Mouse (Mus musculus): Measurements from ENCODE around the gene Cwf19l2. TPM values are rescaled to one million over a fixed set of nuclear protein-coding genes. Genes with fewer than 3 reads are reported as not detected.
"Not testable (repeated sequence)": the region's sequence is repeated elsewhere in the genome, so short reads cannot be mapped to it uniquely, and the experiment has no call there.

Gene Cwf19l2
- polyA plus RNA-seq (2015; fragmentation: Nextera tagmentation; extraction: Ambion mirVana): 10.0 and 10.3 TPM in 2 replicates

DNA sequence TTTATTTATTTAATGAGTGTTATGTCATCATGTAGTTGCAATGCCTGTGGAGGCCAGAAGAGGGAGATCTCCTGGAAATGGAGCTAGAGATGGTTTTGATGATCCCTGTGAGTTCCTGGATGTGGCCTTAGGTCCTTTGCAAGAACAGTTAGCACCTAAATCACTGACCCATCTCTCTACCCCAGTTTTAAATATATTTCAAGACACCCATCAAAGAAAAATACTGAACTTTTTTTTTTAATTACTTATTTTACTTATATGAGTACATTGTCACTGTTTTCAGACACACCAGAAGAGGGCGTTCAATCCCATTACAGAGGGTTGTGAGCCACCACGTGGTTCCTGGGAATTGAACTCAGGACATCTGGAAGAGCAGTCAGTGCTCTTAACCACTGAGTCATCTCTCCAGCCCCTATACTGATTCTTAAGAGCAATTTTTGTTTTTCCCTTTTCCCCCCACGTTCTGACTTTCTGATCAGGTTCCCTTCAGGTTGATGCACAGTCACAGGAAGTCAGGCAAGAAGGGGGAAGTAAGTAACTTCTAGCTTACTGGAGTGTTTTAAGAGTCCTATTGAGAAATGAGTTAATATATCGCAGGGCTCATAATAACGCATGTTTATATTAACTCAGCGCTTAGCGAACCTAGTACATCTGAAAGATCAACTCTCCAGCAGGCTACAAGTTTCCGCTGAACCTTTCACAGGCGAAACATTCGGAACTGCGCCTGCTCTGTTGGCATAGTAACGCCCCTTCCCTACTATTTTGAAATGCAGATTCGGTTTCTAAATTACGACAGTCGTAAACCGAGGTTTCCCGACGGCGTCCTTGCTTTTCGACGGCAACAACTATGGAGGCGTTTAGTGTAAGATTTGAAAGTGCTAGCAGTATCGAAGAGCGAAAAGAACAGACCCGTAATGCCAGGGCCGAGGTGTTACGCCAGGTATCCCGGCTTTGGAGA lies at the start of gene Cwf19l2:
Gene Cwf19l2, plus strand, starts transcription at position 342 of the 958 bp plus-strand sequence.
- H3K4me2 ChIP-seq (ENCODE audit: low read length): peak within 1 kb of the TSS; percentile 63
- peak within 1 kb of the TSS; percentile 65 for H3K4me3 ChIP-seq (replicated peaks; ENCODE audit: low read depth, low read length)
- no peaks in the 10 kb centered on the region for H3K36me3 ChIP-seq (ENCODE audit: insufficient read depth, low read length)
- no peaks in the 10 kb centered on the region for H3K9me3 ChIP-seq (replicated peaks; ENCODE audit: low read length)
- H3K27me3 ChIP-seq (ENCODE audit: insufficient read depth, low read length): no peaks in the 10 kb centered on the region
- DNase-seq (ENCODE audit: low spot score) (peak; percentile 97), ATAC-seq (replicated peaks; ENCODE audit: low FRiP score, low read depth) (peak; percentile 92)
- H3K4me1 ChIP-seq (replicated peaks; ENCODE audit: insufficient read depth, low read length): 0 out of 2 replicates have a peak, but pooled peaks cover 2% of the 10 kb centered on the region
- TF ChIP-seq CTCF (IDR thresholded peaks at IDR 0.05; ENCODE audit: low read depth): peak; percentile 64
- WGBS: under 1% methylated on average over 28 of the region's 28 CpGs
- peak within 1 kb of the TSS; percentile 67 for H3K27ac ChIP-seq
- H3K9ac ChIP-seq (ENCODE audit: low read depth, low read length): peak within 1 kb of the TSS; percentile 72

DNA sequence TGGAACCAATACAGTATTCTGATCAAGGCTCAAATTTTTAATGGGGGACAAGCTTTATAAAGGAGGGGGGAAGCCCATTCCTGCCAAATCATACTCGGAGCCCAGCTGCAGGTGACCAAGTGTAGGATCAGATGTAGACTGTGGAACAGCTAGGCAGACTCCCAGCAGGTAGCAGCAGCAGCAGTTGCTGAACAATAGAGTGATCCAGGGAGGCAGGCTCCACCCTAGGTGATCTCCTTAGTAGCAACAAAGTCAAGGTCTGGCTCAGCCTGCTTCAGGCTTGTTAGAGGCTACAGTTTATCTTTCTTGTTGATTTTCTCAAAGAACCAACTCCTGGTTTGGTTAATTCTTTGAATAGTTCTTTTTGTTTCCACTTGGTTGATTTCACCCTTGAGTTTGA lies 27.1 kb upstream of the Cwf19l2 start:
- not testable (repeated sequence) for ATAC-seq (replicated peaks; ENCODE audit: low FRiP score, low read depth); H3K27me3 ChIP-seq (ENCODE audit: insufficient read depth, low read length); H3K9me3 ChIP-seq (replicated peaks; ENCODE audit: low read length); H3K9ac ChIP-seq (ENCODE audit: low read depth, low read length); H3K36me3 ChIP-seq (ENCODE audit: insufficient read depth, low read length); H3K4me3 ChIP-seq (replicated peaks; ENCODE audit: low read depth, low read length); H3K4me1 ChIP-seq (replicated peaks; ENCODE audit: insufficient read depth, low read length); H3K4me2 ChIP-seq (ENCODE audit: low read length); H3K27ac ChIP-seq; DNase-seq (ENCODE audit: low spot score)
- WGBS: 45% methylated on average over 1 of the region's 1 CpGs

GRCm38 (mm10) chr9:3404372-3404771 lies 980 bp downstream of the Cwf19l2 start:
- DNase-seq (ENCODE audit: low spot score): peak; percentile 43
- no peak; the same call in 1 of the 2 replicates for ATAC-seq (replicated peaks; ENCODE audit: low FRiP score, low read depth)

GRCm38 (mm10) chr9:3439555-3440300 lies 36.3 kb downstream of the Cwf19l2 start:
- H3K4me1 ChIP-seq (replicated peaks; ENCODE audit: insufficient read depth, low read length); H3K9ac ChIP-seq (ENCODE audit: low read depth, low read length); H3K4me3 ChIP-seq (replicated peaks; ENCODE audit: low read depth, low read length); ATAC-seq (replicated peaks; ENCODE audit: low FRiP score, low read depth); H3K36me3 ChIP-seq (ENCODE audit: insufficient read depth, low read length); H3K9me3 ChIP-seq (replicated peaks; ENCODE audit: low read length); H3K27ac ChIP-seq; H3K4me2 ChIP-seq (ENCODE audit: low read length); H3K27me3 ChIP-seq (ENCODE audit: insufficient read depth, low read length); DNase-seq (ENCODE audit: low spot score): not testable (repeated sequence)
- WGBS: 83% methylated on average over 6 of the region's 6 CpGs

More at GRCm38 (mm10) chr9:3404372-3404771, 980 bp downstream of the Cwf19l2 start:
- Histone ChIP-seq H3K4me1 (replicated peaks; ENCODE audit: insufficient read depth, low read length) (0 out of 2 replicates have a peak, but pooled peaks cover 2% of the 10 kb centered on the region), H3K4me2 (ENCODE audit: low read length) (peak overlapping the region; percentile 63), H3K27me3 (ENCODE audit: insufficient read depth, low read length) (no peaks in the 10 kb centered on the region), H3K27ac (peak overlapping the region; percentile 67), H3K9ac (ENCODE audit: low read depth, low read length) (peak overlapping the region; percentile 72), H3K36me3 (ENCODE audit: insufficient read depth, low read length) (no peaks in the 10 kb centered on the region), H3K4me3 (replicated peaks; ENCODE audit: low read depth, low read length) (peak overlapping the region; percentile 65), H3K9me3 (replicated peaks; ENCODE audit: low read length) (no peaks in the 10 kb centered on the region)
- TF ChIP-seq CTCF (IDR thresholded peaks at IDR 0.05; ENCODE audit: low read depth): no peak
- WGBS: 1% methylated on average over 13 of the region's 13 CpGs

DNA sequence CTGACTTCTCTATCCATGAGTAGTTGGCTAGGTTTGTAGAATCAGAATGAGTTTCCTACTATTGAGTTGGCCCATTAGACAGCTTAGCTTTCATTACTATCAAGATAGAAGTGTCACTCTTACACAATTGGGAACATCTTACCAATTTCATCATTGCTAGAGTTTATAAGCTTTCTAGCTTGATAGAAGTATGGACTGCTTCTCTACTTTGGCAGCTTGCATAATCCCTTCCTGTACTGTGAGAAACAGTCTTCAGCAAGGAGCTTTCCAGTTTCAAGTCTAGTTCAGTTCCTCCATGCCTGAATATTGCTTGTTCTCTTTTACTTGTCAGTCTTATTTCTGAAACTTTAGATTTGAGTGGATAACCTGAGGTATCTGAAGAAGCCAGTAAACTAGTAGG lies 68.5 kb downstream of the Cwf19l2 start:
- Histone ChIP-seq H3K4me2 (ENCODE audit: low read length) (no peak overlapping the region), H3K4me3 (replicated peaks; ENCODE audit: low read depth, low read length) (no peak overlapping the region), H3K27me3 (ENCODE audit: insufficient read depth, low read length) (no peaks in the 10 kb centered on the region), H3K9me3 (replicated peaks; ENCODE audit: low read length) (no peaks in the 10 kb centered on the region), H3K27ac (no peak overlapping the region), H3K9ac (ENCODE audit: low read depth, low read length) (no peak overlapping the region), H3K36me3 (ENCODE audit: insufficient read depth, low read length) (peaks cover 9% of the 10 kb centered on the region), H3K4me1 (replicated peaks; ENCODE audit: insufficient read depth, low read length) (no peaks in the 10 kb centered on the region)
- no peak for DNase-seq (ENCODE audit: low spot score)
- no peak for TF ChIP-seq CTCF (IDR thresholded peaks at IDR 0.05; ENCODE audit: low read depth)
- no peak for ATAC-seq (replicated peaks; ENCODE audit: low FRiP score, low read depth)

DNA sequence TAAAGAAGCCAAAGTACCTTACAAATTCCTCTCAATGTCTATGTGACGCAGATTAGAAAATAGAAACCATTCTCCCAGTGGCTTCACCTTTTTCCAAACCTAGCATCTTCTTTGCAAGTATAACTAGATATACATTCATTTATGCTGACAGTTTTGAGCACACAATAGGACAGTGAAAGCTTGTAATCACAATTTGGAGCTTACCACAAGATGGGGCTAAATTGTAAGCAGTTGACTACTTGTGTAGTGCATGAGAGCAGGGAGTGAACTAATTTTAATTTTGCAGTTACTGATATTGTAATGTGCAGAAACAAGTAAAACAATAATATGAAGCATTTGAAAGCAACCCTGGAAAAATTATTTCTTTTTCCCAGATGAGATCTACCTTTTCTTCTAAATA lies 115.3 kb downstream of the Cwf19l2 start:
- H3K36me3 ChIP-seq (ENCODE audit: insufficient read depth, low read length): no peaks in the 10 kb centered on the region

More for the DNA sequence above, 115.3 kb downstream of the Cwf19l2 start:
- no peaks in the 10 kb centered on the region for H3K4me1 ChIP-seq (replicated peaks; ENCODE audit: insufficient read depth, low read length)
- no peaks in the 10 kb centered on the region for H3K9me3 ChIP-seq (replicated peaks; ENCODE audit: low read length)
- ATAC-seq (replicated peaks; ENCODE audit: low FRiP score, low read depth): no peak
- no peak overlapping the region for H3K27ac ChIP-seq
- no peak overlapping the region for H3K9ac ChIP-seq (ENCODE audit: low read depth, low read length)
- no peak overlapping the region for H3K4me3 ChIP-seq (replicated peaks; ENCODE audit: low read depth, low read length)
- peak; percentile 9 for DNase-seq (ENCODE audit: low spot score)
- H3K27me3 ChIP-seq (ENCODE audit: insufficient read depth, low read length): no peaks in the 10 kb centered on the region
- H3K4me2 ChIP-seq (ENCODE audit: low read length): no peak overlapping the region
- 93% methylated on average over 1 of the region's 1 CpGs for WGBS
- TF ChIP-seq CTCF (IDR thresholded peaks at IDR 0.05; ENCODE audit: low read depth): peak; percentile 48
